Mouse (Mus musculus): Measurements from ENCODE around the gene Ackr4. TPM values are rescaled to one million over a fixed set of nuclear protein-coding genes. Genes with fewer than 3 reads are reported as not detected.

Ackr4 gene
- total and polyA plus RNA-seq, 3 experiments = 1.6 to 6.8 (median 2.4) TPM

DNA sequence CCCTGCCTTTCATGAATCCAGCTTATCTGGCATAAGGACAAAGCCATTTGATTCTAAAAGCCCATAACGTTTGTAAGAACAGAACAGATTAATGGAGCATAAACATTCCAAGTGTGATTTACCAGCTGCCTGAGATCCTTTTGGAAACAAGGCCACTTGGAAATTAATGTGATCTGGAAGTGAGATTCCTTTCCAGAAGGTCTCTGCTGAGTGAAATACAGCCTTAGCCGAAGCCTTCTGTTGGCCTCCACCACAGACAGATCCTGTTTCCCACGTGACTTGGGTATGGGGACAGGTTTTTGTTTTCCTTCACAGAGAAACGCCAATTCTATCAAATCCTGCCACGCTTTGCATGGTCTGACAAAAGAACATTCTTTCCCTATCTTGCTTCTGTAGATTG, 3.1 kb downstream of the Ackr4 start:
- Histone ChIP-seq H3K9ac (ENCODE audit: low read depth, low read length) (no peak overlapping the region), H3K27ac (no peak overlapping the region), H3K79me2 (replicated peaks; ENCODE audit: control insufficient read depth, insufficient read depth, low read length) (no peaks in the 10 kb centered on the region), H3K36me3 (ENCODE audit: control insufficient read depth, insufficient read depth, low read length) (no peaks in the 10 kb centered on the region), H3K4me1 (ENCODE audit: control insufficient read depth, insufficient read depth, low read length) (no peaks in the 10 kb centered on the region), H3K4me3 (no peak overlapping the region), H3K27me3 (ENCODE audit: control insufficient read depth, insufficient read depth, low read length) (no peaks in the 10 kb centered on the region)
- 51% methylated on average over 5 of the region's 5 CpGs for WGBS
- no peak for TF ChIP-seq CTCF (IDR thresholded peaks at IDR 0.05)
- TF ChIP-seq POLR2A (IDR thresholded peaks at IDR 0.05; ENCODE audit: insufficient read depth, low read depth, low read length) = no peak
- TF ChIP-seq EP300 (IDR thresholded peaks at IDR 0.05; ENCODE audit: insufficient read depth, low read depth, low read length) = no peak
- no peak for DNase-seq
- intact Hi-C loops (cut with DNase I) = no loop called here

DNA sequence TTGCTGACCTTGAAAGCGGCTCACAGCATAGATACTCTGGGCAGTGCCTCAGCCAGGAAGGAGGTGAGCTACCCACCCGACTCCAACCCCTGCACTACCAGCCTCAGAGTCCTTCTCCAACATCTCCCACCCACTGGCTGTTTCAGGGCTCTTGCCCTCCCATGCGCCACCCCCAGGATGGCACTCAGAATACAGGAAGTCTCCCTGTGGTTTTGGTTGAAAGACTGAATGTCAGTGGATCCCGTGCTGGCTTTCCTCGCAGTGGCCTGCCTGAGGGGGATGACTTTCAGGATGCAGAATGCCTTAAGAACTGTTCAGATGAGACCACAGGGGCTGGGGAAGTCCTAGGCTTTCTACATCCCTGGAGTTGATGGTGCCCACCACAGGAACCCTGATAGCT, 3.6 kb downstream of the Ackr4 start:
- Histone ChIP-seq H3K4me3 (no peak overlapping the region), H3K27ac (no peak overlapping the region), H3K36me3 (ENCODE audit: control insufficient read depth, insufficient read depth, low read length) (no peaks in the 10 kb centered on the region), H3K9ac (ENCODE audit: low read depth, low read length) (no peak overlapping the region), H3K79me2 (replicated peaks; ENCODE audit: control insufficient read depth, insufficient read depth, low read length) (no peaks in the 10 kb centered on the region), H3K27me3 (ENCODE audit: control insufficient read depth, insufficient read depth, low read length) (no peaks in the 10 kb centered on the region), H3K4me1 (ENCODE audit: control insufficient read depth, insufficient read depth, low read length) (no peaks in the 10 kb centered on the region)
- WGBS = 61% methylated on average over 5 of the region's 5 CpGs
- no peak for TF ChIP-seq EP300 (IDR thresholded peaks at IDR 0.05; ENCODE audit: insufficient read depth, low read depth, low read length)
- no peak for TF ChIP-seq CTCF (IDR thresholded peaks at IDR 0.05)
- TF ChIP-seq POLR2A (IDR thresholded peaks at IDR 0.05; ENCODE audit: insufficient read depth, low read depth, low read length) = no peak
- no peak for DNase-seq
- intact Hi-C loops (cut with DNase I) = no loop called here

DNA sequence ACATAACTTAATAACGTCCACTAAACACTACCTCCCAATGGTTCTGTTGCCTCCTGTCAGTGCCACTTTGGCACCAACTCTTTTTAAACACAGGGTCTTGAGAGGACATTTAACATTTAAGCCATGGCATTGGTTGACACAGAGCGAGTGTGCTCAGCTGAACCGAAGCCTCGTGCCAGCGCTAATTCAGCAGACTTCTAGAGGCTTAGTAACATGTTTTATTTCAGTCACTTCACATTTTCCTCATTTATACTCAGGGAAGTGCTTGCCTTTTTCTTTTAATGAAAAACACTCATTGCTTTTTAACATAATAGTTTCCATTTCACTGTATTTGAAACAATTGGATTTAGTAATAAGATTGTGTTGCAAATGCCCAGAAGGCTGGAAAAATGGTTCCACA, 17.6 kb downstream of the Ackr4 start:
- intact Hi-C loops (cut with DNase I) = no loop called here
- no peak overlapping the region for H3K27ac ChIP-seq
- no peak for DNase-seq
- 88% methylated on average over 5 of the region's 5 CpGs for WGBS
- peaks cover 3% of the 10 kb centered on the region for H3K4me1 ChIP-seq (ENCODE audit: control insufficient read depth, insufficient read depth, low read length)
- H3K4me3 ChIP-seq = no peak overlapping the region
- H3K27me3 ChIP-seq (ENCODE audit: control insufficient read depth, insufficient read depth, low read length) = no peaks in the 10 kb centered on the region
- TF ChIP-seq EP300 (IDR thresholded peaks at IDR 0.05; ENCODE audit: insufficient read depth, low read depth, low read length) (no peak), CTCF (IDR thresholded peaks at IDR 0.05) (no peak), POLR2A (IDR thresholded peaks at IDR 0.05; ENCODE audit: insufficient read depth, low read depth, low read length) (no peak)
- H3K9ac ChIP-seq (ENCODE audit: low read depth, low read length) = no peak overlapping the region
- no peaks in the 10 kb centered on the region for H3K79me2 ChIP-seq (replicated peaks; ENCODE audit: control insufficient read depth, insufficient read depth, low read length)
- no peaks in the 10 kb centered on the region for H3K36me3 ChIP-seq (ENCODE audit: control insufficient read depth, insufficient read depth, low read length)

DNA sequence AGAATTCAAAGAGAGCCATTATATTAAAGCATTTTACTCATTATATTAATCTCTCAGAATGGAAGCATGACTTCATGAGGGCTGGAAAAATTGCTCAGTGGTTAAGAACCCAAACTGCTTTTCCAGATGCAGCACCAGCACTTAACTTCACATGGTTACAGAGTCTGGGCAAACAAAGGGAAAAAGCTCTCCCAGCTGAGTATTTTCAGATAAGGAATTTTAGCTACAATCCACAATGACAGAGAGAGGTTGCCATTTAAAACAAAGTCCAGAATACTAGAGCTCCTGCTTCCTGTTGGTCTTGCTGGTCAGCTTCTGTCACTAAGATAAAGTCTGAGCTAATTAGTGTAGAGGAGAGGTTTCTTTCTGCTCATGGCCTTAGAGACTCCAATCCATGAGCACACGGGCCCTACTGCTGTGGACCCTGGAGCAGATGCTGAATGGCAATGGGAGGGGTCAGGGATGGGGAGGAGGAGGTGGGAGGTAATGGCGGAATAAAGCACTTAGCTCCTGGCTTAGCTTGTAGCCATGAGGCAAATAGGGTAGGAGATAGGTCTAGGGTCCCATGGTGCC, 18.1 kb downstream of the Ackr4 start:
- Histone ChIP-seq H3K9ac (ENCODE audit: low read depth, low read length) (no peak overlapping the region), H3K4me3 (no peak overlapping the region), H3K36me3 (ENCODE audit: control insufficient read depth, insufficient read depth, low read length) (no peaks in the 10 kb centered on the region), H3K79me2 (replicated peaks; ENCODE audit: control insufficient read depth, insufficient read depth, low read length) (no peaks in the 10 kb centered on the region), H3K4me1 (ENCODE audit: control insufficient read depth, insufficient read depth, low read length) (peaks cover 3% of the 10 kb centered on the region), H3K27me3 (ENCODE audit: control insufficient read depth, insufficient read depth, low read length) (no peaks in the 10 kb centered on the region), H3K27ac (no peak overlapping the region)
- TF ChIP-seq CTCF (IDR thresholded peaks at IDR 0.05) (no peak), EP300 (IDR thresholded peaks at IDR 0.05; ENCODE audit: insufficient read depth, low read depth, low read length) (0 out of 2 replicates have a peak, but pooled peaks have one; percentile 16)
- intact Hi-C loops (cut with DNase I) = no loop called here
- DNase-seq = no peak
- 43% methylated on average over 2 of the region's 2 CpGs for WGBS

DNA sequence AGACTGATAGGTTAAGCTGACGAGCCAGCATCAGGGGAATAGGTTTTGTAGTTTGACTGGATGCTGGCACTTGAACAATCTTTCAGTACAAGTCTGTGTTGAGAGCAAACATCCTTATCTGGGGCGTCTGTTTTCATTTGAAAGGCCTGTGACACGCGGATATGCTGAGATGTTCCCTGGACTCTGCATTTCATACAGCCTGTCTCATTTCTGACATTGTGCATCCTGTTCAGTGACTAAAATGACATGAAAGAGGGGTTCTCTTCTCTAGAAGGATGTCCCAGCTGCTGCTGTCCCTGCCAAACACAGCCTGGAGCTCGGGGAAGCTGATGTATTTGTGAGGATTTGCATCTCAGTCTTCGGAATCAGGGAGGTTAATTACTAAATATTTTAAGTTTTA, 19.3 kb downstream of the Ackr4 start:
- no peak overlapping the region for H3K4me3 ChIP-seq
- DNase-seq = no peak
- 41% methylated on average over 6 of the region's 6 CpGs for WGBS
- H3K79me2 ChIP-seq (replicated peaks; ENCODE audit: control insufficient read depth, insufficient read depth, low read length) = no peaks in the 10 kb centered on the region
- TF ChIP-seq CTCF (IDR thresholded peaks at IDR 0.05) (no peak), EP300 (IDR thresholded peaks at IDR 0.05; ENCODE audit: insufficient read depth, low read depth, low read length) (no peak), POLR2A (IDR thresholded peaks at IDR 0.05; ENCODE audit: insufficient read depth, low read depth, low read length) (no peak)
- H3K27ac ChIP-seq = no peak overlapping the region
- H3K36me3 ChIP-seq (ENCODE audit: control insufficient read depth, insufficient read depth, low read length) = no peaks in the 10 kb centered on the region
- intact Hi-C loops (cut with DNase I) = no loop called here
- H3K4me1 ChIP-seq (ENCODE audit: control insufficient read depth, insufficient read depth, low read length) = peaks cover 2% of the 10 kb centered on the region
- H3K9ac ChIP-seq (ENCODE audit: low read depth, low read length) = no peak overlapping the region
- H3K27me3 ChIP-seq (ENCODE audit: control insufficient read depth, insufficient read depth, low read length) = no peaks in the 10 kb centered on the region

DNA sequence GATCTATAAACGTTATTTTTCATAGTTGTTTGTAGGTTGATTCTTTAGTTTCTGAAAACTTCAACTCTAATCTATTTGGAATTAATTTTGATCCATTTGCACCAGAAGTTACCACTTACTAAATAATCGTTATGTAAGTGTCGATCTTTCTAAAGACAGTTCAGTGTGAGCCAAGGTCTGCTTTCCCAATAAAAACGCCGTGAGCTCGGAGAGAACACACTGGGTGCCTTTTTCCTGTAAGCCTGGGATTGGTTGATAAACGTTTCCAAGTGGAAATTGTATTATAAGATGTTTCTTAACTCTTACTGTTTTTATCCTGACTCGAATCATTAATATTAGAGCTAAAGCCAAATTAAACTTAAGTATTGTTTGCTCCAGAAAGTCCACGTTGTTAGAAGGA, 19.8 kb downstream of the Ackr4 start:
- intact Hi-C loops (cut with DNase I) = no loop called here
- no peaks in the 10 kb centered on the region for H3K36me3 ChIP-seq (ENCODE audit: control insufficient read depth, insufficient read depth, low read length)
- TF ChIP-seq EP300 (IDR thresholded peaks at IDR 0.05; ENCODE audit: insufficient read depth, low read depth, low read length) (no peak), CTCF (IDR thresholded peaks at IDR 0.05) (no peak), POLR2A (IDR thresholded peaks at IDR 0.05; ENCODE audit: insufficient read depth, low read depth, low read length) (no peak)

More for the DNA sequence above, 19.8 kb downstream of the Ackr4 start:
- Histone ChIP-seq H3K27me3 (ENCODE audit: control insufficient read depth, insufficient read depth, low read length) (no peaks in the 10 kb centered on the region), H3K4me3 (no peak overlapping the region), H3K79me2 (replicated peaks; ENCODE audit: control insufficient read depth, insufficient read depth, low read length) (no peaks in the 10 kb centered on the region), H3K27ac (no peak overlapping the region), H3K9ac (ENCODE audit: low read depth, low read length) (no peak overlapping the region), H3K4me1 (ENCODE audit: control insufficient read depth, insufficient read depth, low read length) (peaks cover 2% of the 10 kb centered on the region)
- DNase-seq = no peak
- 45% methylated on average over 9 of the region's 9 CpGs for WGBS
